Mouse (Mus musculus) embryo, embryonic 11.5 days (tissue): ENCODE measurements around the gene Olfr1140.

Source experiments
- DNase-seq: peaks from one replicate; pipeline ENCODE4 v3.0.0-alpha.2; 2012; ENCODE audit warnings: low read depth, low spot score

Gene Olfr1140

DNA sequence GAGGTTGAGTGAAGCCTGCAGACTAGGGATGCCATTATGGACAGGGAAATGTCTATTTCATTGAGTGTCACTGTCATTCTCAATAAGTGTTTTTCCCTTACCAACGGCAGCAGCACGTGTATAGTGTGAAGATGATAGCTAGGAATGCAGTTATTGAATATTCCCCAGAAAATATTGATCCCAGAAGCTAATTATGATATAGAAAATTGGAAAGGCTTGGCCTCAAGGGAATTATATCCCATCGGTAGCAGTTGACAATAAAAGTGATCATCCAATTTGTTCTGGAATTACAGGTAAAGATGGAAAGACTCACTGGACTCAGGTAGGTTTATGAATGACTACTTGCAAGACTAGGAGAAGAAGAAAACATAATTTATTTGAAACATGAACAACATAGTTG lies at the start of gene Olfr1140:
Olfr1140 (plus strand) TSS at position 301 of the 400 bp plus-strand sequence.
- DNase-seq, result no peak

- no peak for DNase-seq
Measured at GRCm38 (mm10) chr2:87693847-87694246, 49.7 kb upstream of the Olfr1140 start, which contains the start of gene Olfr1136. Gene Olfr1136 (minus strand): TSS chr2:87693947.

DNA sequence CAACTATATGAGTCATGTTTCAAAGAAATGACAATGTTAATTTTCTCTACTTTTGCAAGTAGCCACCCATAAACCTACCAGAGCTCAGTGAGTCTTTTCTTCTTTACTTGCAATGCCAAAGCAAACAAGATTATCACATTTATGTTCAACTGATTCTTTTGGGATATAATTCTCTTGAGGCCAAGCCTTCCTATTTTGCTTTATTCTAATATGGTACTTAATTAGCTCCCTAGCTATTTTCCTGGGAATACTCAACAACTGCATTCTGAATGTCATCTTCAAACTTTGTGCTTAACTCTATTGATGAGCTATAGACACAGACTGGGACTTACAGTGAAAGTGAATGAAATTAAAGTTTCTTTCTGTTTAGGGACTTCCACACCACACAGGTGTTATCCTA lies 30.5 kb upstream of the Olfr1140 start, which contains the start of gene Olfr1137:
Olfr1137 (minus strand) TSS at position 101 of the 400 bp plus-strand sequence.
- DNase-seq, result no peak

DNA sequence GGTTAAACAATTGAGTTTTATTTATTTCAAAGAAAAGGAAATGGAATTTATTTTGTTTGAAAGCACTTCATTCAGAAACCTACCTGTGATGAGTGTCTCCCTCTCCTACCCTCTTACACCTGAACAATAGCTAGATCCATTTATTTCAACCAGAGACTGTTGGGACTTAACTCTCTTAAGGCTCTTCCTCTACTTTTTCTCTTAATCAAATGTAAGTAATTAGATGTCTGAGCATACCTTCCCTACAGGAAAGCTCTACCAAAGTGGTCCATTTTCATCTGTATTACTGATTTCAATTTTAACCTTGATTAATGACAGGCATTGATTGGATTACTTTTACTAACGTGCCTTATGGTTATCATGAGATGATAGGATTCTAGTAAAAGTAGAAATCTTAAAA lies 3.7 kb upstream of the Olfr1140 start, which contains the start of gene Olfr1138:
Olfr1138 (minus strand) TSS at position 101 of the 400 bp plus-strand sequence.
- DNase-seq, result no peak

GRCm38 (mm10) chr2:87753891-87754290 lies 10.3 kb downstream of the Olfr1140 start, which contains the start of gene Olfr1141:
Gene Olfr1141 (minus strand): TSS chr2:87753991.
- DNase-seq, result no peak

- DNase-seq, result no peak
Measured at GRCm38 (mm10) chr2:87776143-87776542, 32.6 kb downstream of the Olfr1140 start.

- no peak for DNase-seq
Measured at GRCm38 (mm10) chr2:87779183-87779582, 35.6 kb downstream of the Olfr1140 start, which contains the start of gene Olfr152. Gene Olfr152 (plus strand): TSS chr2:87779483.
